Mouse (Mus musculus) cerebellum, adult 2 months (tissue): ENCODE measurements around the gene Slc25a10.

Experiments
- CTCF ChIP-seq: fragments of 200-500 bp; IDR thresholded peaks from 2 replicates; pipeline ENCODE4 v1.5.1; 2011; ENCODE audit warnings: low read depth, mild to moderate bottlenecking, control low read depth, low read length, moderate library complexity, borderline replicate concordance; ENCODE audit not compliant: insufficient read depth
- POLR2A ChIP-seq: fragments of 200-500 bp; IDR thresholded peaks from 2 replicates; pipeline ENCODE4 v1.6.1; 2011; ENCODE audit warnings: low read length, control low read depth, borderline replicate concordance; ENCODE audit not compliant: insufficient read depth

DNA sequence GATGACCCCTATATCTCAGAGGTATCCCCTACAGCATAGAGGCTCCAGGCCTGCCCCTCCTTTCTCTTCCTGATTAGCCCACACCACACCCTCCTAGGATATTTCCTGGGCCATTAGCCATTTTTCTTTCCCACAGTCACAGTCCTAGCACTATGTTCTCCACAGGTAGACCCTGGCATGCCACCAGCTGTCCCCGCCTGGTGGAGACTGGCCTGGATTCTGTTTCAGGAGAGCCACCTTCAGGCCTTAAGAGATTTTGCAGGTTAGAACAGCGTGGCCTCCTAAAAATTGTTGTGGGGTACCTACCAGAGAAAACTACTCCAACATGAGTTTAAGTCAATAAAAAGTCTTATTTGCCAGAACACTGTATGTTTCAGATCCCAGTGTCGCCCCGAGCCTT is 15.3 kb downstream of the Slc25a10 start:
- TF ChIP-seq POLR2A (no peak), CTCF (peak; percentile 64)
